Comparison of ENCODE assay signal across 11 mouse cellular contexts in genomic region chr9:44724223-44724622, GRCm38 (mm10). TPM values are rescaled to one million over a fixed set of nuclear protein-coding genes. Genes with fewer than 3 reads are reported as not detected.
DNase-seq lines count a peak whose midpoint lies in the region; ATAC-seq and TF ChIP-seq lines count a peak whose summit lies in the region.
"Had no signal": no experiment of that assay in that cellular context is flagged by ENCODE, and none has a peak within 500 bp of the region (broad histone marks: within the 10 kb centered on the region; RNA-seq: fewer than 3 reads in every experiment).

No protein-coding gene starts in this region.

- peaks cover 48% of the 10 kb centered on the region for H3K4me1 ChIP-seq in embryonic facial prominence, embryonic 12.5 days
- peaks cover 78% of the 10 kb centered on the region for H3K4me1 ChIP-seq in heart, embryonic 13.5 days
- H3K4me1 ChIP-seq in neural tube, embryonic 15.5 days = peaks cover 72% of the 10 kb centered on the region

- H3K9ac ChIP-seq in embryonic facial prominence, embryonic 12.5 days = no peak overlapping the region
- peak overlapping the region; percentile 62 for H3K9ac ChIP-seq in heart, embryonic 13.5 days
- H3K9ac ChIP-seq in neural tube, embryonic 15.5 days (replicated peaks) = no peak overlapping the region
- H3K9ac ChIP-seq: liver, embryonic 14.5 days had no signal

- no peak for TF ChIP-seq CTCF in layer of hippocampus, adult 2 months (conservative IDR thresholded peaks at IDR 0.05)

- H3K4me3 ChIP-seq in layer of hippocampus, adult 2 months = no peak overlapping the region
- no peak overlapping the region for H3K4me3 ChIP-seq in embryonic facial prominence, embryonic 12.5 days
- no peak overlapping the region for H3K4me3 ChIP-seq in heart, embryonic 13.5 days
- no peak overlapping the region for H3K4me3 ChIP-seq in neural tube, embryonic 15.5 days (replicated peaks)

- no peak for ATAC-seq in embryonic facial prominence, embryonic 12.5 days (ENCODE audit: insufficient number of reproducible peaks, insufficient read depth, low FRiP score, low TSS enrichment)
- no peak for ATAC-seq in heart, embryonic 13.5 days (ENCODE audit: extremely low read depth, insufficient number of reproducible peaks, low FRiP score, low TSS enrichment)
- ATAC-seq in neural tube, embryonic 15.5 days (ENCODE audit: low FRiP score) = no peak; the same call in 1 of the 2 replicates
- ATAC-seq: Patski had no signal

- H3K9me3 ChIP-seq in embryonic facial prominence, embryonic 12.5 days = no peaks in the 10 kb centered on the region
- no peaks in the 10 kb centered on the region for H3K9me3 ChIP-seq in heart, embryonic 13.5 days
- H3K9me3 ChIP-seq in neural tube, embryonic 15.5 days (replicated peaks) = no peaks in the 10 kb centered on the region

- 0 out of 2 replicates have a peak, but pooled peaks cover 4% of the 10 kb centered on the region for H3K27me3 ChIP-seq in embryonic facial prominence, embryonic 12.5 days
- H3K27me3 ChIP-seq in heart, embryonic 13.5 days (replicated peaks) = no peaks in the 10 kb centered on the region
- no peaks in the 10 kb centered on the region for H3K27me3 ChIP-seq in neural tube, embryonic 15.5 days (replicated peaks)
- H3K27me3 ChIP-seq: Patski had no signal

- H3K36me3 ChIP-seq in embryonic facial prominence, embryonic 12.5 days = no peaks in the 10 kb centered on the region
- H3K36me3 ChIP-seq in heart, embryonic 13.5 days = peaks cover 10% of the 10 kb centered on the region; the same call in 1 of the 2 replicates
- no peaks in the 10 kb centered on the region for H3K36me3 ChIP-seq in neural tube, embryonic 15.5 days

- peak overlapping the region; percentile 60; the same call in 1 of the 2 replicates for H3K27ac ChIP-seq in layer of hippocampus, adult 2 months
- H3K27ac ChIP-seq in embryonic facial prominence, embryonic 12.5 days = 0 out of 2 replicates have a peak overlapping the region, but pooled peaks have one; percentile 71
- H3K27ac ChIP-seq in heart, embryonic 13.5 days (replicated peaks) = peak overlapping the region; percentile 80
- H3K27ac ChIP-seq in neural tube, embryonic 15.5 days (replicated peaks) = peak overlapping the region; percentile 38
- H3K27ac ChIP-seq: liver, embryonic 14.5 days had no signal

- WGBS in embryonic facial prominence, embryonic 12.5 days = 67% methylated on average over 6 of the region's 6 CpGs
- 48% methylated on average over 6 of the region's 6 CpGs for WGBS in heart, embryonic 13.5 days
- 40% methylated on average over 6 of the region's 6 CpGs for WGBS in neural tube, embryonic 15.5 days

- peak in 1 of 2 experiments; percentile 47 for DNase-seq in layer of hippocampus, adult 2 months (ENCODE audit: low spot score in 2 of 2)
- DNase-seq in layer of hippocampus, adult 9-10 months (ENCODE audit: low spot score) = no peak
- peak; percentile 63 to 73 for DNase-seq in kidney, postnatal 36 days
- DNase-seq in spleen, postnatal 4 days (ENCODE audit: low spot score in 2 of 2) = no peak
- DNase-seq in thymus, postnatal 25 days = no peak

- no peak overlapping the region for H3K4me2 ChIP-seq in embryonic facial prominence, embryonic 12.5 days (replicated peaks)
- H3K4me2 ChIP-seq in heart, embryonic 13.5 days = no peak overlapping the region
- no peak overlapping the region for H3K4me2 ChIP-seq in neural tube, embryonic 15.5 days

RNA-seq across cellular contexts. Expression of gene Phldb1, which starts 10.8 kb away (rescaled TPM):
- total RNA-seq in layer of hippocampus, adult 2 months (2021) = 10 to 100 TPM; 71.8 to 86.4 TPM
- polyA plus RNA-seq in embryonic facial prominence, embryonic 12.5 days (2016; fragmentation: Nextera tagmentation; extraction: Ambion mirVana) = 57.1 and 60.7 TPM in 2 replicates
- 20.2 and 24.4 TPM in 2 replicates for polyA plus RNA-seq in heart, embryonic 13.5 days (2015; fragmentation: Nextera tagmentation; extraction: Ambion mirVana)
- 30.2 and 36.1 TPM in 2 replicates for polyA plus RNA-seq in neural tube, embryonic 15.5 days (2015; fragmentation: Nextera tagmentation; extraction: Ambion mirVana)

RNA-seq across cellular contexts. Expression of gene Arcn1, which starts 43.4 kb away (rescaled TPM):
- total RNA-seq in layer of hippocampus, adult 2 months (2021) = 100 to 1,000 TPM in 1 of 2 experiments, 10 to 100 TPM in 1; 100.0 to 103 TPM
- 193 and 197 TPM in 2 replicates for polyA plus RNA-seq in embryonic facial prominence, embryonic 12.5 days (2016; fragmentation: Nextera tagmentation; extraction: Ambion mirVana)
- polyA plus RNA-seq in heart, embryonic 13.5 days (2015; fragmentation: Nextera tagmentation; extraction: Ambion mirVana) = 114 and 119 TPM in 2 replicates
- 135 and 145 TPM in 2 replicates for polyA plus RNA-seq in neural tube, embryonic 15.5 days (2015; fragmentation: Nextera tagmentation; extraction: Ambion mirVana)

RNA-seq across cellular contexts. Expression of gene Ift46, which starts 43.5 kb away (rescaled TPM):
- total RNA-seq in layer of hippocampus, adult 2 months (2021) = 10 to 100 TPM; 73.9 to 84.9 TPM
- 151 and 153 TPM in 2 replicates for polyA plus RNA-seq in embryonic facial prominence, embryonic 12.5 days (2016; fragmentation: Nextera tagmentation; extraction: Ambion mirVana)
- polyA plus RNA-seq in heart, embryonic 13.5 days (2015; fragmentation: Nextera tagmentation; extraction: Ambion mirVana) = 65.7 and 68.6 TPM in 2 replicates
- polyA plus RNA-seq in neural tube, embryonic 15.5 days (2015; fragmentation: Nextera tagmentation; extraction: Ambion mirVana) = 133 and 136 TPM in 2 replicates

RNA-seq across cellular contexts. Expression of gene Treh, which starts 51.2 kb away (rescaled TPM):
- total RNA-seq in layer of hippocampus, adult 2 months (2021) = under 1 TPM in 1 of 2 experiments, not detected in 1; 0.18 TPM
- polyA plus RNA-seq in embryonic facial prominence, embryonic 12.5 days (2016; fragmentation: Nextera tagmentation; extraction: Ambion mirVana) = not detected in 2 replicates
- not detected in 2 replicates for polyA plus RNA-seq in heart, embryonic 13.5 days (2015; fragmentation: Nextera tagmentation; extraction: Ambion mirVana)
- not detected in 2 replicates for polyA plus RNA-seq in neural tube, embryonic 15.5 days (2015; fragmentation: Nextera tagmentation; extraction: Ambion mirVana)
- total RNA-seq: gastrocnemius, adult 8-10 months had no signal
- polyA plus RNA-seq: liver, embryonic 14.5 days; Patski had no signal

Comparison
In these comparisons a context has a peak if more than half of its experiments do, and no peak if none do; other contexts are left out.
1. DNase-seq: peak in kidney, postnatal 36 days (2 of 2); none in layer of hippocampus, adult 9-10 months (single experiment), spleen, postnatal 4 days (0 of 2) and thymus, postnatal 25 days (single experiment).
2. Peak in every context shown above with its lines, with median percentiles within 50 percentile points of each other: H3K27ac ChIP-seq.